Mouse (Mus musculus) heart, adult 2 months (tissue): Measurements from ENCODE around the gene Sec61b. TPM values are rescaled to one million over a fixed set of nuclear protein-coding genes. Genes with fewer than 3 reads are reported as not detected.

ENCODE experiments used
- DNase-seq, 2 experiments: peaks; one replicate each; pipeline ENCODE4 v3.0.0; 2021
- H3K27ac ChIP-seq: fragments of 200-600 bp; 2 replicates; pipeline ENCODE4 v1.8.1; 2022
- H3K27me3 ChIP-seq: fragments of 200-500 bp; 2 replicates; pipeline ENCODE4 v1.6.1; 2012; ENCODE audit warnings: mild to moderate bottlenecking, low read length, inconsistent platforms, mixed read lengths; ENCODE audit not compliant: control insufficient read depth, insufficient read depth
- H3K36me3 ChIP-seq: fragments of 200-500 bp; 2 replicates; pipeline ENCODE4 v1.6.1; 2012; ENCODE audit warnings: low read length, inconsistent platforms; ENCODE audit not compliant: control insufficient read depth, insufficient read depth
- H3K4me1 ChIP-seq: fragments of 200-500 bp; 2 replicates; pipeline ENCODE4 v1.6.1; 2011; ENCODE audit warnings: low read length; ENCODE audit not compliant: control insufficient read depth, insufficient read depth
- H3K4me3 ChIP-seq: fragments of 200-600 bp; 2 replicates; pipeline ENCODE4 v1.8.1; 2022
- H3K79me2 ChIP-seq: fragments of 200-500 bp; replicated peaks from 2 replicates; pipeline ENCODE4 v1.6.1; 2012; ENCODE audit warnings: mild to moderate bottlenecking, inconsistent platforms, low read length, moderate library complexity, mixed read lengths; ENCODE audit not compliant: control insufficient read depth, insufficient read depth
- H3K9ac ChIP-seq: fragments of 200-500 bp; 2 replicates; pipeline ENCODE4 v1.6.1; 2012; ENCODE audit warnings: low read depth, mild to moderate bottlenecking, control low read depth, inconsistent platforms, low read length, mixed read lengths
- CTCF ChIP-seq: fragments of 200-600 bp; IDR thresholded peaks from 2 replicates; pipeline ENCODE4 v1.8.1; 2022; ENCODE audit warnings: antibody characterized with exemption, mild to moderate bottlenecking, moderate library complexity
- EP300 ChIP-seq: fragments of 200-500 bp; IDR thresholded peaks from 2 replicates; pipeline ENCODE4 v1.6.1; 2011; ENCODE audit warnings: low read depth, low read length, control low read depth; ENCODE audit not compliant: insufficient read depth
- POLR2A ChIP-seq: fragments of 200-500 bp; IDR thresholded peaks from 2 replicates; pipeline ENCODE4 v1.6.1; 2011; ENCODE audit warnings: mild to moderate bottlenecking, low read depth, low read length, control low read depth; ENCODE audit not compliant: insufficient read depth
- WGBS: fragments of 180-500 bp; shearing (Covaris S2); methylation state at CpG from one replicate; pipeline ENCODE4 v1.1.7; 2018; 5-methylcytosine and 5-hydroxymethylcytosine counted together
- intact Hi-C: fragments of 180-260 bp; cut with DNase I; formaldehyde crosslinking; loops from one replicate; pipeline ENCODE4 v1.15.1; 2025
- polyA plus RNA-seq: library from polyadenylated mRNA; depleted of rRNA; stranded (reverse); fragments of >200 nt; gene quantifications from 2 replicates; pipeline ENCODE4 v1.2.3, GENCODE M21; 2012
- total RNA-seq, 2 experiments: library from RNA; stranded (reverse); gene quantifications; 2 replicates each; pipeline ENCODE4 v1.2.3; 2021

The Sec61b gene
- total and polyA plus RNA-seq, 3 experiments = 19.2 to 35.6 (median 21.8) TPM

- TF ChIP-seq CTCF = no peak
- no peak for TF ChIP-seq POLR2A
- no peak for TF ChIP-seq EP300
- Histone ChIP-seq H3K4me1 (no peaks in the 10 kb centered on the region), H3K36me3 (no peaks in the 10 kb centered on the region), H3K27me3 (no peaks in the 10 kb centered on the region), H3K79me2 (no peaks in the 10 kb centered on the region), H3K4me3 (no peak overlapping the region), H3K9ac (no peak overlapping the region), H3K27ac (no peak overlapping the region)
- 75% methylated on average over 12 of the region's 12 CpGs for WGBS
- no peak for DNase-seq
- intact Hi-C loops = no loop called here
Measured at GRCm38 (mm10) chr4:47492311-47493086, 18.0 kb downstream of the Sec61b start.

GRCm38 (mm10) chr4:47493456-47493855 is 19.0 kb downstream of the Sec61b start:
- Histone ChIP-seq H3K36me3 (no peaks in the 10 kb centered on the region), H3K79me2 (no peaks in the 10 kb centered on the region), H3K4me3 (no peak overlapping the region), H3K27ac (no peak overlapping the region), H3K4me1 (no peaks in the 10 kb centered on the region), H3K9ac (no peak overlapping the region), H3K27me3 (no peaks in the 10 kb centered on the region)
- 38% methylated on average over 8 of the region's 8 CpGs for WGBS
- intact Hi-C loops = no loop called here
- TF ChIP-seq POLR2A = no peak
- TF ChIP-seq EP300 = no peak
- no peak for TF ChIP-seq CTCF
- DNase-seq = no peak

- Histone ChIP-seq H3K79me2 (no peaks in the 10 kb centered on the region), H3K9ac (no peak overlapping the region), H3K4me1 (no peaks in the 10 kb centered on the region), H3K4me3 (no peak overlapping the region), H3K27me3 (no peaks in the 10 kb centered on the region), H3K36me3 (no peaks in the 10 kb centered on the region), H3K27ac (no peak overlapping the region)
- intact Hi-C loops = no loop called here
- 34% methylated on average over 1 of the region's 1 CpGs for WGBS
- DNase-seq = no peak
- no peak for TF ChIP-seq POLR2A
- TF ChIP-seq CTCF = no peak
- no peak for TF ChIP-seq EP300
Measured at GRCm38 (mm10) chr4:47494137-47494536, 19.7 kb downstream of the Sec61b start.

- Histone ChIP-seq H3K79me2 (no peaks in the 10 kb centered on the region), H3K36me3 (no peaks in the 10 kb centered on the region), H3K27me3 (no peaks in the 10 kb centered on the region), H3K9ac (no peak overlapping the region), H3K27ac (no peak overlapping the region), H3K4me1 (no peaks in the 10 kb centered on the region), H3K4me3 (no peak overlapping the region)
- no peak for TF ChIP-seq CTCF
- no peak for TF ChIP-seq POLR2A
- no peak for TF ChIP-seq EP300
- 41% methylated on average over 2 of the region's 2 CpGs for WGBS
- intact Hi-C loops = no loop called here
- DNase-seq = no peak
Measured at GRCm38 (mm10) chr4:47494686-47495085, 20.2 kb downstream of the Sec61b start.

- no peaks in the 10 kb centered on the region for H3K4me1 ChIP-seq
- TF ChIP-seq EP300 (no peak), CTCF (no peak), POLR2A (no peak)
- no peak overlapping the region for H3K4me3 ChIP-seq
- H3K79me2 ChIP-seq = no peaks in the 10 kb centered on the region
- no peak for DNase-seq
- intact Hi-C loops = no loop called here
- H3K27me3 ChIP-seq = no peaks in the 10 kb centered on the region
- 58% methylated on average over 7 of the region's 7 CpGs for WGBS
- H3K36me3 ChIP-seq = no peaks in the 10 kb centered on the region
- no peak overlapping the region for H3K9ac ChIP-seq
- H3K27ac ChIP-seq = no peak overlapping the region
Measured at GRCm38 (mm10) chr4:47497811-47498385, 23.4 kb downstream of the Sec61b start.

- intact Hi-C loops = no loop called here
- DNase-seq = no peak
- no peak overlapping the region for H3K4me3 ChIP-seq
- WGBS = 69% methylated on average over 10 of the region's 10 CpGs
- no peaks in the 10 kb centered on the region for H3K79me2 ChIP-seq
- H3K27ac ChIP-seq = no peak overlapping the region
- no peaks in the 10 kb centered on the region for H3K4me1 ChIP-seq
- H3K9ac ChIP-seq = no peak overlapping the region
- no peaks in the 10 kb centered on the region for H3K27me3 ChIP-seq
- no peaks in the 10 kb centered on the region for H3K36me3 ChIP-seq
- TF ChIP-seq CTCF = no peak
- TF ChIP-seq POLR2A = no peak
- TF ChIP-seq EP300 = no peak
Measured at GRCm38 (mm10) chr4:47499121-47499545, 24.7 kb downstream of the Sec61b start.
